ENCODE assay signal across 11 mouse cellular contexts in the genomic region with DNA sequence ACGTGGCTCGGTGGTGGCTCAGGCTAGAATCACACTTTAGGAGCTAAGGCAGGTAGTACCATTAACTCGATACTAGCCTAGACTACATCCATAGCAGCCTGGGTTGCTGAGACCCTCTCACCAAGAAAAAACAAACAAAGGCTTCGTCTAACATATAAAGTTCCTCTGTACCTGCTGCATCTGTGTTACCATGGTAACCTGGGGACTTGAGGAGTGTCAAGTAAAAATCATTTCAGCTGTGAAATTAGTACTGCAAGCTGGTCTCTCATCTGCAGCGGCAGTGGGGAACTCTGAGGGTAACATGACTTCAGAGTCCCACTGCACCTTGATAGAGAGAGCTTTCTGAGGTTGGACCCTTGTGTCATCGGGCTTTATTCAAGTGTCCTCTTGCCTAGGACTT.
DNase-seq lines count a peak whose midpoint lies in the region; ATAC-seq and TF ChIP-seq lines count a peak whose summit lies in the region.
"Had no signal": no experiment of that assay in that cellular context is flagged by ENCODE, and none has a peak within 500 bp of the region (broad histone marks: within the 10 kb centered on the region; RNA-seq: fewer than 3 reads in every experiment).

No protein-coding gene starts in this region.

- no peaks in the 10 kb centered on the region for H3K9me3 ChIP-seq in forebrain, embryonic 14.5 days (replicated peaks; ENCODE audit: control insufficient read depth, low read length)
- no peaks in the 10 kb centered on the region for H3K9me3 ChIP-seq in forebrain, embryonic 12.5 days
- H3K9me3 ChIP-seq in hindbrain, embryonic 14.5 days (ENCODE audit: control insufficient read depth, low read length) = no peaks in the 10 kb centered on the region
- H3K9me3 ChIP-seq: neural tube, embryonic 12.5 days had no signal

- DNase-seq in forebrain, embryonic 14.5 days (ENCODE audit: low spot score) = peak; percentile 27
- DNase-seq in kidney, adult 2 months = no peak
- DNase-seq in kidney, adult 18-20 months = no peak
- DNase-seq in CD4-positive helper T cell, adult 2 months (ENCODE audit: low read depth, low spot score) = peak; percentile 15
- no peak for DNase-seq in hindbrain, embryonic 14.5 days (ENCODE audit: low spot score)
- DNase-seq in urinary bladder, adult 18-20 months (ENCODE audit: low spot score in 2 of 2) = no peak
- DNase-seq in frontal cortex, postnatal 25 days (ENCODE audit: low spot score in 2 of 2) = no peak
- DNase-seq: cerebellum, adult 9-11 months; right cerebral cortex, adult 18-20 months had no signal

- peaks cover 11% of the 10 kb centered on the region; the same call in 1 of the 2 replicates for H3K4me1 ChIP-seq in forebrain, embryonic 14.5 days (ENCODE audit: control insufficient read depth, insufficient read depth, low read length)
- peaks cover 25% of the 10 kb centered on the region for H3K4me1 ChIP-seq in forebrain, embryonic 12.5 days
- 0 out of 2 replicates have a peak, but pooled peaks cover 3% of the 10 kb centered on the region for H3K4me1 ChIP-seq in kidney, adult 2 months (ENCODE audit: control insufficient read depth, insufficient read depth, low read length)
- H3K4me1 ChIP-seq in hindbrain, embryonic 14.5 days (replicated peaks; ENCODE audit: control insufficient read depth, insufficient read depth, low read length) = no peaks in the 10 kb centered on the region
- H3K4me1 ChIP-seq: neural tube, embryonic 12.5 days had no signal

- H3K36me3 ChIP-seq in forebrain, embryonic 14.5 days (ENCODE audit: control insufficient read depth, insufficient read depth, low read length) = no peaks in the 10 kb centered on the region
- H3K36me3 ChIP-seq in forebrain, embryonic 12.5 days (replicated peaks) = no peaks in the 10 kb centered on the region
- H3K36me3 ChIP-seq in kidney, adult 2 months (ENCODE audit: control insufficient read depth, insufficient read depth, low read length) = no peaks in the 10 kb centered on the region
- H3K36me3 ChIP-seq in hindbrain, embryonic 14.5 days (replicated peaks; ENCODE audit: control insufficient read depth, insufficient read depth) = no peaks in the 10 kb centered on the region
- H3K36me3 ChIP-seq: neural tube, embryonic 12.5 days had no signal

- ATAC-seq in forebrain, embryonic 14.5 days = no peak
- ATAC-seq in forebrain, embryonic 12.5 days (ENCODE audit: low FRiP score) = no peak
- no peak for ATAC-seq in hindbrain, embryonic 14.5 days (ENCODE audit: low FRiP score)

- no peaks in the 10 kb centered on the region for H3K27me3 ChIP-seq in forebrain, embryonic 14.5 days (replicated peaks; ENCODE audit: control insufficient read depth, insufficient read depth, low read length)
- no peaks in the 10 kb centered on the region for H3K27me3 ChIP-seq in forebrain, embryonic 12.5 days
- H3K27me3 ChIP-seq in kidney, adult 2 months (replicated peaks; ENCODE audit: control insufficient read depth, insufficient read depth, low read length) = no peaks in the 10 kb centered on the region
- no peaks in the 10 kb centered on the region for H3K27me3 ChIP-seq in hindbrain, embryonic 14.5 days (ENCODE audit: control insufficient read depth, insufficient read depth, low read length)
- H3K27me3 ChIP-seq: neural tube, embryonic 12.5 days had no signal

- no peak overlapping the region for H3K4me2 ChIP-seq in forebrain, embryonic 14.5 days (ENCODE audit: low read length)
- H3K4me2 ChIP-seq in forebrain, embryonic 12.5 days = no peak overlapping the region
- no peak overlapping the region for H3K4me2 ChIP-seq in hindbrain, embryonic 14.5 days (replicated peaks)
- H3K4me2 ChIP-seq: neural tube, embryonic 12.5 days had no signal

- H3K4me3 ChIP-seq in forebrain, embryonic 14.5 days (ENCODE audit: low read depth, low read length) = no peak overlapping the region
- no peak overlapping the region for H3K4me3 ChIP-seq in forebrain, embryonic 12.5 days (replicated peaks)
- no peak overlapping the region for H3K4me3 ChIP-seq in kidney, adult 2 months (ENCODE audit: insufficient read depth, low read depth, low read length)
- no peak overlapping the region for H3K4me3 ChIP-seq in hindbrain, embryonic 14.5 days (replicated peaks; ENCODE audit: low read length)
- H3K4me3 ChIP-seq: neural tube, embryonic 12.5 days had no signal

- H3K27ac ChIP-seq in forebrain, embryonic 14.5 days (ENCODE audit: low read depth, low read length) = no peak overlapping the region
- no peak overlapping the region for H3K27ac ChIP-seq in forebrain, embryonic 12.5 days
- peak overlapping the region; percentile 65; the same call in 1 of the 2 replicates for H3K27ac ChIP-seq in kidney, adult 2 months (ENCODE audit: insufficient read depth, low read depth, low read length)
- 0 out of 2 replicates have a peak overlapping the region, but pooled peaks have one; percentile 26 for H3K27ac ChIP-seq in hindbrain, embryonic 14.5 days
- H3K27ac ChIP-seq: neural tube, embryonic 12.5 days had no signal

- 75% methylated on average over 6 of the region's 6 CpGs for WGBS in forebrain, embryonic 14.5 days
- WGBS in forebrain, embryonic 12.5 days = 83% methylated on average over 6 of the region's 6 CpGs
- 77% methylated on average over 6 of the region's 6 CpGs for whole genome bisulfite sequencing in kidney, adult 2 months
- 70% methylated on average over 6 of the region's 6 CpGs for WGBS in hindbrain, embryonic 14.5 days

- H3K9ac ChIP-seq in forebrain, embryonic 14.5 days (ENCODE audit: low read length) = no peak overlapping the region
- H3K9ac ChIP-seq in forebrain, embryonic 12.5 days = no peak overlapping the region
- H3K9ac ChIP-seq in hindbrain, embryonic 14.5 days = no peak overlapping the region
- H3K9ac ChIP-seq: neural tube, embryonic 12.5 days had no signal

- no peak for TF ChIP-seq CTCF in kidney, adult 2 months (conservative IDR thresholded peaks at IDR 0.05; ENCODE audit: insufficient read depth, insufficient read length, low read depth, low read length)

- no peak for TF ChIP-seq POLR2A in kidney, adult 2 months (IDR thresholded peaks at IDR 0.05; ENCODE audit: low read depth, low read length)

Comparison
In these comparisons a context has a peak if more than half of its experiments do, and no peak if none do; other contexts are left out.
1. DNase-seq: peak in forebrain, embryonic 14.5 days (single experiment) and CD4-positive helper T cell, adult 2 months (single experiment); none in kidney, adult 2 months (single experiment), kidney, adult 18-20 months (single experiment), hindbrain, embryonic 14.5 days (single experiment), urinary bladder, adult 18-20 months (0 of 2) and frontal cortex, postnatal 25 days (0 of 2).
2. H3K27ac ChIP-seq: peak in kidney, adult 2 months (single experiment) and hindbrain, embryonic 14.5 days (single experiment); none in forebrain, embryonic 14.5 days (single experiment) and forebrain, embryonic 12.5 days (single experiment).